Mouse (Mus musculus) G1E (cell line): ENCODE data around the gene Ccsap.

ENCODE experiments used
- CTCF ChIP-seq: IDR thresholded peaks from 2 replicates; pipeline ENCODE4 v1.5.1; 2012; ENCODE audit warnings: low read depth, low read length, inconsistent platforms, mixed read lengths
- GATA1 ChIP-seq: IDR thresholded peaks from 2 replicates; pipeline ENCODE4 v1.6.1; 2012; ENCODE audit warnings: borderline replicate concordance, low read length, inconsistent platforms, mixed read lengths
- GATA2 ChIP-seq: IDR thresholded peaks from 2 replicates; pipeline ENCODE4 v1.6.1; 2012; ENCODE audit warnings: low read depth, low read length, inconsistent platforms, borderline replicate concordance
- TAL1 ChIP-seq: conservative IDR thresholded peaks from 2 replicates; pipeline ENCODE4 v1.6.1; 2012; ENCODE audit warnings: low read depth, low read length, inconsistent platforms, mixed read lengths

DNA sequence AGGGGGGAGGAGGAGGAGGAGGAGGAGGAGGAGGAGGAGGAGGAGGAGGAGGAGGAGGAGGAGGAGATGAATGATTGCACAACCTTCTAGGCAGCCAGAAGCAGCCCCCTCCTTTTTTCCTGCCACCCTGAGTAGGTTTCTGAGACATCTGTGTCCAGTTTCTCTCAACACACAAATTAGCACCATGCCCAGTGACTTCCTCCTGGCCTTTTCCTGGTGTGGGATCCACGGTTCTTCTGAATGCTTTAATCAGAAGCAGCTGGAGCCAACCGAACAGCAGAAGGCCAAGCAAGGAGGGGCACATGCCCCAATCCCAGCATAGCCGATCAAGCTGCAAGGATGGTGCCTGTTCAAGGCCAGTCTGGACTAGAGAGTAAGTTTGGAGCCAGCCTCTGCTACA, 60.1 kb downstream of the Ccsap start:
- TF ChIP-seq CTCF (no peak), GATA1 (no peak), TAL1 (no peak), GATA2 (no peak)
